Comparison of ENCODE assay signal across 36 mouse cellular contexts in genomic region chr6:134745876-134746275, GRCm38 (mm10).
"Had no signal": no experiment of that assay in that cellular context is flagged by ENCODE, and none has a peak within 500 bp of the region (broad histone marks: within the 10 kb centered on the region; RNA-seq: fewer than 3 reads in every experiment).

No protein-coding gene starts in this region.

- H3K27me3 ChIP-seq: heart, embryonic 12.5 days; heart, embryonic 13.5 days; heart, embryonic 15.5 days; hindbrain, embryonic 12.5 days; hindbrain, embryonic 13.5 days; hindbrain, embryonic 15.5 days; intestine, embryonic 15.5 days; kidney, embryonic 15.5 days had no signal

- H3K4me2 ChIP-seq: heart, embryonic 11.5 days; heart, embryonic 12.5 days; heart, embryonic 13.5 days; heart, embryonic 15.5 days; hindbrain, embryonic 12.5 days; hindbrain, embryonic 13.5 days; hindbrain, embryonic 14.5 days; hindbrain, embryonic 15.5 days; intestine, embryonic 15.5 days; kidney, embryonic 15.5 days had no signal

- H3K9me3 ChIP-seq: heart, embryonic 10.5 days; heart, embryonic 12.5 days; heart, embryonic 13.5 days; heart, embryonic 15.5 days; hindbrain, embryonic 10.5 days; hindbrain, embryonic 12.5 days; hindbrain, embryonic 13.5 days; hindbrain, embryonic 15.5 days; intestine, embryonic 15.5 days; kidney, embryonic 15.5 days had no signal

- H3K36me3 ChIP-seq: hindbrain, embryonic 12.5 days; hindbrain, embryonic 13.5 days; hindbrain, embryonic 15.5 days; intestine, embryonic 15.5 days had no signal

- H3K4me3 ChIP-seq: heart, adult 2 months; heart, embryonic 10.5 days; heart, embryonic 12.5 days; heart, embryonic 13.5 days; heart, embryonic 15.5 days; hindbrain, embryonic 10.5 days; hindbrain, embryonic 12.5 days; hindbrain, embryonic 13.5 days; hindbrain, embryonic 15.5 days; intestine, embryonic 15.5 days; kidney, embryonic 15.5 days; layer of hippocampus, adult 2 months had no signal

- H3K9ac ChIP-seq: heart, embryonic 12.5 days; heart, embryonic 13.5 days; heart, embryonic 15.5 days; hindbrain, embryonic 12.5 days; hindbrain, embryonic 13.5 days; hindbrain, embryonic 14.5 days; hindbrain, embryonic 15.5 days; intestine, embryonic 15.5 days; kidney, embryonic 15.5 days had no signal

- H3K27ac ChIP-seq: heart, adult 2 months; heart, embryonic 10.5 days; heart, embryonic 13.5 days; heart, embryonic 15.5 days; hindbrain, embryonic 10.5 days; hindbrain, embryonic 12.5 days; hindbrain, embryonic 13.5 days; hindbrain, embryonic 14.5 days; hindbrain, embryonic 15.5 days; hindbrain, postnatal 0 days; intestine, embryonic 15.5 days; kidney, embryonic 15.5 days; kidney, postnatal 0 days; layer of hippocampus, adult 2 months had no signal

- ATAC-seq: hindbrain, embryonic 16.5 days; hindbrain, postnatal 0 days; inflammation-experienced regulatory T-cells, adult 6 months; intestine, embryonic 15.5 days; intestine, embryonic 16.5 days had no signal

- H3K4me1 ChIP-seq: hindbrain, embryonic 10.5 days; hindbrain, embryonic 12.5 days; hindbrain, embryonic 13.5 days; hindbrain, embryonic 15.5 days; intestine, embryonic 15.5 days; kidney, embryonic 15.5 days had no signal

- DNase-seq: heart, adult 18-20 months; heart, adult 2 months; heart, postnatal 10 days; heart, postnatal 14 days; heart, postnatal 36 days; heart, postnatal 4 days; kidney, adult 11 months; kidney, adult 18-20 months; kidney, adult 2 months; kidney, adult 8-10 months; kidney, adult 9 months; kidney, postnatal 10 days; kidney, postnatal 14 days; kidney, postnatal 25 days; kidney, postnatal 36 days; kidney, postnatal 4 days; layer of hippocampus, adult 9-11 months; layer of hippocampus, postnatal 36 days had no signal
